Mouse (Mus musculus): ENCODE results near the gene Apol8. TPM values are rescaled to one million over a fixed set of nuclear protein-coding genes. Genes with fewer than 3 reads are reported as not detected.
A peak's percentile ranks its signal among the peaks of the same experiment; 100 is the strongest.

Apol8 gene
- polyA plus RNA-seq, 1 experiment from 2014 or later = 0.55 TPM

- H3K4me3 ChIP-seq (ENCODE audit: low read depth, low read length) = no peak overlapping the region
- peaks cover 89% of the 10 kb centered on the region for H3K36me3 ChIP-seq (ENCODE audit: control insufficient read depth, insufficient read depth, low read length)
- no peaks in the 10 kb centered on the region for H3K9me3 ChIP-seq (ENCODE audit: control insufficient read depth, low read depth, low read length)
- H3K9ac ChIP-seq (replicated peaks; ENCODE audit: low read depth, low read length) = no peak overlapping the region
- H3K4me2 ChIP-seq (replicated peaks; ENCODE audit: low read depth, low read length) = no peak overlapping the region
- no peak for ATAC-seq (ENCODE audit: insufficient number of reproducible peaks, insufficient read depth, low FRiP score, low read depth)
- WGBS = 79% methylated on average over 11 of the region's 11 CpGs
- no peaks in the 10 kb centered on the region for H3K4me1 ChIP-seq (ENCODE audit: control insufficient read depth, insufficient read depth, low read length)
- no peak overlapping the region; the same call in 1 of the 2 replicates for H3K27ac ChIP-seq (ENCODE audit: low read length)
- H3K27me3 ChIP-seq (ENCODE audit: control insufficient read depth, insufficient read depth, low read length) = no peaks in the 10 kb centered on the region
Observed at GRCm38 (mm10) chr15:77763702-77764101, 6.9 kb upstream of the Apol8 start.

GRCm38 (mm10) chr15:77763050-77763449, 6.2 kb upstream of the Apol8 start:
- no peaks in the 10 kb centered on the region for H3K9me3 ChIP-seq (ENCODE audit: control insufficient read depth, low read depth, low read length)
- no peaks in the 10 kb centered on the region for H3K27me3 ChIP-seq (ENCODE audit: control insufficient read depth, insufficient read depth, low read length)
- H3K4me1 ChIP-seq (ENCODE audit: control insufficient read depth, insufficient read depth, low read length) = no peaks in the 10 kb centered on the region
- no peak for ATAC-seq (ENCODE audit: insufficient number of reproducible peaks, insufficient read depth, low FRiP score, low read depth)
- no peak overlapping the region for H3K4me2 ChIP-seq (replicated peaks; ENCODE audit: low read depth, low read length)
- peaks cover 82% of the 10 kb centered on the region for H3K36me3 ChIP-seq (ENCODE audit: control insufficient read depth, insufficient read depth, low read length)
- WGBS = 89% methylated on average over 16 of the region's 16 CpGs
- no peak overlapping the region for H3K9ac ChIP-seq (replicated peaks; ENCODE audit: low read depth, low read length)
- no peak overlapping the region for H3K27ac ChIP-seq (ENCODE audit: low read length)
- H3K4me3 ChIP-seq (ENCODE audit: low read depth, low read length) = no peak overlapping the region

DNA sequence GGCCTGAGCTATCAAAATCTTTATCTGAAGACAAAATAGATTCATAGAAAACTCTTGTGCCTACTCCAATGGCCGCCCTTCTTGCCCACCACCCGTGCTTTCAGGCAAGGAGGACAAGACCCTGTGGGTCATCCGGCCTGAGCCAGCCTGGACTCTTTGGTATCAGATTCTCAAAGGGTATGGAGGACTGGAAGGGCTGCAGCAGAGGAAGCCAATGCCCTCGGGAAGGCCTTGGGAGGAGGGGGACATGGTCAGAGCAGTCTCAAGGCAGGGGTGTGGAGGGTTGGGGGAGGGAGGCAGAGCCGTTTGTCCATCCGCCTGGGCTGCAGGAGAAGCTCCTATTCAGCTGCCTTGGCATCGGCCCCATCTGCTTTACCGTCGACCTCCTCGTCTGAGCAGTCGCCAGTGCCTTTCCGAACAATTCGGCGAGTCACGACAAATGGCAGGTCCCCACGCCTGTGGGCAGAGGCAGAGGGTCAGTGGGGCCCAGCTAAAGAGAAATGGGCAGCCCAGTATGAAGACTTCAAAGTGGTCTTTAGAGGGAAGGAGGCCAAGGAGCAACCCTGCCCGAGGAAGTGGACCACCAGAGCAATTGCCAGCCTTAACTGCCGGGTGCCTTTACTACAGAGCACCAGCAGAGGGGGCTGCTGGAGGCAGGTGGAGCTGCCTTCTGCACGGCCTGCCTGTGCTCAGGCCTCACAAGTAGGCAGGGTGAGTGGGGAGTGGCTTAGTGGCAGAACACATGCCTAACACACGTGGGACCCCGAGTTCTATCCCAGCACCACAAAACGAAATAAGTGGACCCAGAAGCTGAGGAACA, 5.0 kb upstream of the Apol8 start:
- Histone ChIP-seq H3K9me3 (ENCODE audit: control insufficient read depth, low read depth, low read length) (no peaks in the 10 kb centered on the region), H3K27me3 (ENCODE audit: control insufficient read depth, insufficient read depth, low read length) (no peaks in the 10 kb centered on the region), H3K4me2 (replicated peaks; ENCODE audit: low read depth, low read length) (no peak overlapping the region), H3K4me3 (ENCODE audit: low read depth, low read length) (no peak overlapping the region), H3K4me1 (ENCODE audit: control insufficient read depth, insufficient read depth, low read length) (no peaks in the 10 kb centered on the region), H3K9ac (replicated peaks; ENCODE audit: low read depth, low read length) (no peak overlapping the region), H3K27ac (ENCODE audit: low read length) (no peak overlapping the region), H3K36me3 (ENCODE audit: control insufficient read depth, insufficient read depth, low read length) (peaks cover 70% of the 10 kb centered on the region)
- 72% methylated on average over 22 of the region's 22 CpGs for WGBS
- no peak for ATAC-seq (ENCODE audit: insufficient number of reproducible peaks, insufficient read depth, low FRiP score, low read depth)

DNA sequence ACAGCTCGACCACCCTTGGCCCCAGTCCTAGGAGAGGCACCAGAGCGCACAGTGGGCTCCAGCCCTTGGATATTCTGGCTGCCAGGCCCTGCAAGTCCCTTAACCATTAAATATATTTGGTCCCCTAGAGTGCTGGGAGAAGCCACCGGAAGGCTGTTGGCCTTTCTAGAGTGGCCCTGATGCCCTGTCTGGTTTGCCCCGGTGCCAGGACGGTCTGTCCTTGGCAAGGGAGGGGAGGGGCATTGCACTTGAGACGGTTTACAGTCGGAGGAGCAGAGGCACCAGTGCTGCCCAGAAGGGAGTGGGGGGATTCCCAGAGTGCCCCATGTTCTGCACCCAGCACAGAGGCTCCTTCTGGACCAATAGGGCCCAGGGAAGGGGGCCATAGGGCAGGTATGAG, 4.3 kb upstream of the Apol8 start:
- H3K27ac ChIP-seq (ENCODE audit: low read length) = no peak overlapping the region
- no peaks in the 10 kb centered on the region for H3K27me3 ChIP-seq (ENCODE audit: control insufficient read depth, insufficient read depth, low read length)
- WGBS = 96% methylated on average over 7 of the region's 7 CpGs
- no peaks in the 10 kb centered on the region for H3K4me1 ChIP-seq (ENCODE audit: control insufficient read depth, insufficient read depth, low read length)
- no peak overlapping the region for H3K4me3 ChIP-seq (ENCODE audit: low read depth, low read length)
- H3K9me3 ChIP-seq (ENCODE audit: control insufficient read depth, low read depth, low read length) = no peaks in the 10 kb centered on the region
- no peak for ATAC-seq (ENCODE audit: insufficient number of reproducible peaks, insufficient read depth, low FRiP score, low read depth)
- H3K4me2 ChIP-seq (replicated peaks; ENCODE audit: low read depth, low read length) = no peak overlapping the region
- peaks cover 63% of the 10 kb centered on the region for H3K36me3 ChIP-seq (ENCODE audit: control insufficient read depth, insufficient read depth, low read length)
- H3K9ac ChIP-seq (replicated peaks; ENCODE audit: low read depth, low read length) = no peak overlapping the region

GRCm38 (mm10) chr15:77760037-77760436, 3.2 kb upstream of the Apol8 start:
- no peak for ATAC-seq (ENCODE audit: insufficient number of reproducible peaks, insufficient read depth, low FRiP score, low read depth)
- Histone ChIP-seq H3K4me1 (ENCODE audit: control insufficient read depth, insufficient read depth, low read length) (no peaks in the 10 kb centered on the region), H3K9ac (replicated peaks; ENCODE audit: low read depth, low read length) (no peak overlapping the region), H3K4me2 (replicated peaks; ENCODE audit: low read depth, low read length) (no peak overlapping the region), H3K9me3 (ENCODE audit: control insufficient read depth, low read depth, low read length) (no peaks in the 10 kb centered on the region), H3K4me3 (ENCODE audit: low read depth, low read length) (no peak overlapping the region), H3K27me3 (ENCODE audit: control insufficient read depth, insufficient read depth, low read length) (no peaks in the 10 kb centered on the region), H3K36me3 (ENCODE audit: control insufficient read depth, insufficient read depth, low read length) (peaks cover 52% of the 10 kb centered on the region), H3K27ac (ENCODE audit: low read length) (no peak overlapping the region)
- WGBS = 91% methylated on average over 16 of the region's 16 CpGs

GRCm38 (mm10) chr15:77757586-77758226, 903 bp upstream of the Apol8 start:
- no peak for ATAC-seq (ENCODE audit: insufficient number of reproducible peaks, insufficient read depth, low FRiP score, low read depth)
- no peak overlapping the region for H3K27ac ChIP-seq (ENCODE audit: low read length)
- H3K4me2 ChIP-seq (replicated peaks; ENCODE audit: low read depth, low read length) = no peak overlapping the region
- peaks cover 31% of the 10 kb centered on the region for H3K36me3 ChIP-seq (ENCODE audit: control insufficient read depth, insufficient read depth, low read length)
- H3K27me3 ChIP-seq (ENCODE audit: control insufficient read depth, insufficient read depth, low read length) = no peaks in the 10 kb centered on the region
- no peak overlapping the region for H3K9ac ChIP-seq (replicated peaks; ENCODE audit: low read depth, low read length)
- H3K4me3 ChIP-seq (ENCODE audit: low read depth, low read length) = no peak overlapping the region
- H3K4me1 ChIP-seq (ENCODE audit: control insufficient read depth, insufficient read depth, low read length) = no peaks in the 10 kb centered on the region
- no peaks in the 10 kb centered on the region for H3K9me3 ChIP-seq (ENCODE audit: control insufficient read depth, low read depth, low read length)
- WGBS = 78% methylated on average over 4 of the region's 4 CpGs

GRCm38 (mm10) chr15:77756081-77756480, 722 bp downstream of the Apol8 start:
- WGBS = 74% methylated on average over 2 of the region's 2 CpGs
- no peak overlapping the region for H3K27ac ChIP-seq (ENCODE audit: low read length)
- no peak overlapping the region for H3K9ac ChIP-seq (replicated peaks; ENCODE audit: low read depth, low read length)
- peaks cover 14% of the 10 kb centered on the region for H3K36me3 ChIP-seq (ENCODE audit: control insufficient read depth, insufficient read depth, low read length)
- H3K4me3 ChIP-seq (ENCODE audit: low read depth, low read length) = no peak overlapping the region
- H3K9me3 ChIP-seq (ENCODE audit: control insufficient read depth, low read depth, low read length) = no peaks in the 10 kb centered on the region
- no peak for ATAC-seq (ENCODE audit: insufficient number of reproducible peaks, insufficient read depth, low FRiP score, low read depth)
- H3K4me1 ChIP-seq (ENCODE audit: control insufficient read depth, insufficient read depth, low read length) = no peaks in the 10 kb centered on the region
- H3K4me2 ChIP-seq (replicated peaks; ENCODE audit: low read depth, low read length) = no peak overlapping the region
- H3K27me3 ChIP-seq (ENCODE audit: control insufficient read depth, insufficient read depth, low read length) = no peaks in the 10 kb centered on the region

- no peak overlapping the region for H3K4me3 ChIP-seq (ENCODE audit: low read depth, low read length)
- H3K4me1 ChIP-seq (ENCODE audit: control insufficient read depth, insufficient read depth, low read length) = no peaks in the 10 kb centered on the region
- no peaks in the 10 kb centered on the region for H3K27me3 ChIP-seq (ENCODE audit: control insufficient read depth, insufficient read depth, low read length)
- no peak overlapping the region for H3K27ac ChIP-seq (ENCODE audit: low read length)
- WGBS = no CpG with 5 or more reads among the region's 2 CpGs
- H3K9ac ChIP-seq (replicated peaks; ENCODE audit: low read depth, low read length) = no peak overlapping the region
- no peak overlapping the region for H3K4me2 ChIP-seq (replicated peaks; ENCODE audit: low read depth, low read length)
- peak; percentile 77; the same call in 1 of the 2 replicates for ATAC-seq (ENCODE audit: insufficient number of reproducible peaks, insufficient read depth, low FRiP score, low read depth)
- no peaks in the 10 kb centered on the region for H3K9me3 ChIP-seq (ENCODE audit: control insufficient read depth, low read depth, low read length)
- peaks cover 5% of the 10 kb centered on the region; the same call in 1 of the 2 replicates for H3K36me3 ChIP-seq (ENCODE audit: control insufficient read depth, insufficient read depth, low read length)
Observed at GRCm38 (mm10) chr15:77755132-77755531, 1.7 kb downstream of the Apol8 start.

All from stomach, embryonic 14.5 days (tissue).